Comparison of ENCODE assay signal across 9 mouse cellular contexts in the genomic region with DNA sequence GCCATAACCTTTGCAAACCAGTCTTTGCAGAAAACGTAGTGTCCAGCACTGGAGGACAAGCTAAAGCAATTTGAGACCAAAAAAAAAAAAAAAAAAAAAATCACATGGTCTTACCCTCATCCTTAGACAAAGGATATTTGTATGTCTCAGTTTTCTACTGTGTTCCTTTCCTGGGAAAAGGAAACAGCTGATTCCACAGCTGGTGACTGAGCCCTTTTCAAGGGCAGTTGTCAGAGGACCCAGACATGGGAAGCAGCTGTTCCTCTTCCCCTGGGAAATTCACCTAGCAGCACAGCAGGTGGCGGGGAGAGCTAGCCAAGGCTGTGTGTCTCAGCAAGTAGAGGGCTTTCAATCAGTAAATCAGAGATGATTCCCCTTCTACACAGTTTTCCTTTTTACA.
DNase-seq lines count a peak whose midpoint lies in the region; ATAC-seq lines count a peak whose summit lies in the region.
"Had no signal": no experiment of that assay in that cellular context is flagged by ENCODE, and none has a peak within 500 bp of the region (broad histone marks: within the 10 kb centered on the region; RNA-seq: fewer than 3 reads in every experiment).

No protein-coding gene starts in this region.

- peak; percentile 63 for ATAC-seq in embryonic facial prominence, embryonic 15.5 days (ENCODE audit: insufficient number of reproducible peaks, low FRiP score, low TSS enrichment, low read depth)
- 0 out of 2 replicates have a peak, but pooled peaks have one; percentile 12 for ATAC-seq in intestine, embryonic 14.5 days (replicated peaks; ENCODE audit: low FRiP score, low TSS enrichment, low read depth)

- intact Hi-C loops in left cerebral cortex, postnatal 4 days (cut with DNase I), result no loop called here
- intact Hi-C loops in left cerebral cortex, postnatal 25 days (cut with DNase I), result no loop called here

- no peaks in the 10 kb centered on the region for H3K27me3 ChIP-seq in embryonic facial prominence, embryonic 15.5 days
- H3K27me3 ChIP-seq in intestine, embryonic 14.5 days (replicated peaks; ENCODE audit: control insufficient read depth, insufficient read depth, low read length), result no peaks in the 10 kb centered on the region
- H3K27me3 ChIP-seq: heart, embryonic 15.5 days; megakaryocyte, embryonic 14.5 days had no signal

- DNase-seq in left cerebral cortex, postnatal 4 days, result peak; percentile 18
- DNase-seq in left cerebral cortex, postnatal 25 days (ENCODE audit: low spot score in 2 of 2), result no peak
- DNase-seq in intestine, embryonic 14.5 days (ENCODE audit: low spot score), result no peak
- peak; percentile 47 for DNase-seq in retina, embryonic 14.5 days (ENCODE audit: low spot score)
- no peak for DNase-seq in spleen, adult 12 weeks (ENCODE audit: low spot score)
- no peak for DNase-seq in c-Kit-positive CD71-positive TER-119-positive erythroid progenitor cells, embryonic 14.5 days (ENCODE audit: low spot score)

- 49% methylated on average over 2 of the region's 2 CpGs for WGBS in embryonic facial prominence, embryonic 15.5 days
- 52% methylated on average over 2 of the region's 2 CpGs for WGBS in intestine, embryonic 14.5 days

- no peak overlapping the region for H3K9ac ChIP-seq in embryonic facial prominence, embryonic 15.5 days
- no peak overlapping the region for H3K9ac ChIP-seq in intestine, embryonic 14.5 days (ENCODE audit: low read length)
- H3K9ac ChIP-seq: heart, embryonic 15.5 days had no signal

- no peaks in the 10 kb centered on the region for H3K4me1 ChIP-seq in embryonic facial prominence, embryonic 15.5 days
- no peaks in the 10 kb centered on the region for H3K4me1 ChIP-seq in intestine, embryonic 14.5 days (replicated peaks; ENCODE audit: control insufficient read depth, insufficient read depth, low read length)
- H3K4me1 ChIP-seq: heart, embryonic 15.5 days; megakaryocyte, embryonic 14.5 days had no signal

- no peaks in the 10 kb centered on the region for H3K9me3 ChIP-seq in embryonic facial prominence, embryonic 15.5 days (replicated peaks)
- H3K9me3 ChIP-seq in intestine, embryonic 14.5 days (ENCODE audit: control insufficient read depth, low read length), result no peaks in the 10 kb centered on the region
- H3K9me3 ChIP-seq: heart, embryonic 15.5 days had no signal

- no peak overlapping the region for H3K27ac ChIP-seq in embryonic facial prominence, embryonic 15.5 days (replicated peaks)
- H3K27ac ChIP-seq in intestine, embryonic 14.5 days (ENCODE audit: low read depth), result no peak overlapping the region
- H3K27ac ChIP-seq: heart, embryonic 15.5 days had no signal

- no peaks in the 10 kb centered on the region for H3K36me3 ChIP-seq in embryonic facial prominence, embryonic 15.5 days
- no peaks in the 10 kb centered on the region for H3K36me3 ChIP-seq in intestine, embryonic 14.5 days (ENCODE audit: control insufficient read depth, insufficient read depth, low read length)
- H3K36me3 ChIP-seq: heart, embryonic 15.5 days had no signal

- H3K4me2 ChIP-seq in embryonic facial prominence, embryonic 15.5 days (replicated peaks), result no peak overlapping the region
- H3K4me2 ChIP-seq in intestine, embryonic 14.5 days (ENCODE audit: low read length), result no peak overlapping the region
- H3K4me2 ChIP-seq: heart, embryonic 15.5 days had no signal

- H3K4me3 ChIP-seq in embryonic facial prominence, embryonic 15.5 days (replicated peaks), result no peak overlapping the region
- H3K4me3 ChIP-seq in intestine, embryonic 14.5 days (ENCODE audit: low read depth, low read length), result no peak overlapping the region
- H3K4me3 ChIP-seq: heart, embryonic 15.5 days; megakaryocyte, embryonic 14.5 days had no signal

Comparison
In these comparisons a context has a peak if more than half of its experiments do, and no peak if none do; other contexts are left out.
1. DNase-seq: peak in left cerebral cortex, postnatal 4 days (single experiment) and retina, embryonic 14.5 days (single experiment); none in left cerebral cortex, postnatal 25 days (0 of 2), intestine, embryonic 14.5 days (single experiment), spleen, adult 12 weeks (single experiment) and c-Kit-positive CD71-positive TER-119-positive erythroid progenitor cells, embryonic 14.5 days (single experiment).